ENCODE assay signal across 8 mouse cellular contexts in the genomic region with DNA sequence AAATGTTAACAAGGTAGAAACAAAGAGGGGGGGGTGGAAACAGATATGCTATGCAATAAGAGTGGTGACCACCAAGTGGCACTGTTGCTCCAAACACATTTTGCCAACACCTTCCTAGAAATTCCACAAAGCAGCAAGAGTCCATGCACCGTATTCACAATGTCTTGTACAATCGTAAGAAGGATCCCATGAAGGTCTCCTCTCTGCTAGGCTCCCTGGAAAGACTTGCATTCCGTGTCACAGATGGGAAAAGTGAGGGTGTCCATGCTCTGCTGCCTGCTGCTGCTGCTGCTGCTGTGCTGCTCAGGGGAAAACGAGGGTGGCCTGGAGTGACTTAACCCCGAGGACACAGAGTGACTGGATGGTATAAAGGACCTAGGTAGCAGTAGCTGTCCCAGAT. TPM values are rescaled to one million over a fixed set of nuclear protein-coding genes. Genes with fewer than 3 reads are reported as not detected.
DNase-seq lines count a peak whose midpoint lies in the region; ATAC-seq lines count a peak whose summit lies in the region.
"Had no signal": no experiment of that assay in that cellular context is flagged by ENCODE, and none has a peak within 500 bp of the region (broad histone marks: within the 10 kb centered on the region; RNA-seq: fewer than 3 reads in every experiment).

No protein-coding gene starts in this region.

- H3K9me3 ChIP-seq in hindbrain, embryonic 12.5 days (replicated peaks) = no peaks in the 10 kb centered on the region

- peak; percentile 11 for DNase-seq in urinary bladder, postnatal 25 days (ENCODE audit: low spot score)
- no peak for DNase-seq in urinary bladder, adult 2 months (ENCODE audit: low spot score)
- peak; percentile 63 for DNase-seq in embryo, embryonic 11 days
- DNase-seq in left cerebral cortex, postnatal 4 days = peak; percentile 45
- peak; percentile 51 for DNase-seq in neural tube, embryonic 10.5 days (ENCODE audit: extremely low spot score, low spot score)
- no peak for DNase-seq in spleen, postnatal 4 days (ENCODE audit: low spot score in 2 of 2)

- H3K27ac ChIP-seq in hindbrain, embryonic 12.5 days = no peak overlapping the region

- no peaks in the 10 kb centered on the region for H3K27me3 ChIP-seq in hindbrain, embryonic 12.5 days

- intact Hi-C loops in left cerebral cortex, postnatal 4 days (cut with DNase I) = loop anchor here (5.0 to 10.0 kb wide), 4 partner anchors 65 to 588 kb away; a partner anchor contains a TSS

- H3K9ac ChIP-seq in hindbrain, embryonic 12.5 days = no peak overlapping the region

- ATAC-seq in hindbrain, embryonic 12.5 days (ENCODE audit: low FRiP score) = no peak

- no peaks in the 10 kb centered on the region for H3K36me3 ChIP-seq in hindbrain, embryonic 12.5 days

- no peak overlapping the region for H3K4me3 ChIP-seq in hindbrain, embryonic 12.5 days

- WGBS in hindbrain, embryonic 12.5 days = 21% methylated on average over 5 of the region's 5 CpGs

- peak overlapping the region; percentile 33 for H3K4me2 ChIP-seq in hindbrain, embryonic 12.5 days (replicated peaks)

- H3K4me1 ChIP-seq in hindbrain, embryonic 12.5 days = peaks cover 5% of the 10 kb centered on the region

RNA-seq across cellular contexts. Expression of a gene that starts 21.6 kb away (rescaled TPM):
- 0.94 and 1.2 TPM in 2 replicates for polyA plus RNA-seq in urinary bladder, adult 2 months (2012; rRNA removed)
- polyA plus RNA-seq in hindbrain, embryonic 12.5 days (2016; fragmentation: Nextera tagmentation; extraction: Ambion mirVana) = 0.34 TPM in 1 of 2 replicates, not detected in the other
- total RNA-seq in left cerebral cortex, postnatal 4 days (2021) = under 1 TPM in 1 of 2 experiments, not detected in 1; 0.98 TPM
- polyA plus RNA-seq: spleen, adult 2 months had no signal

RNA-seq across cellular contexts. Expression of a gene that starts 45.2 kb away (rescaled TPM):
- polyA plus RNA-seq in urinary bladder, adult 2 months (2012; rRNA removed) = 0.08 and 0.12 TPM in 2 replicates
- polyA plus RNA-seq in hindbrain, embryonic 12.5 days (2016; fragmentation: Nextera tagmentation; extraction: Ambion mirVana) = not detected in 2 replicates
- total RNA-seq in left cerebral cortex, postnatal 4 days (2021) = not detected
- polyA plus RNA-seq: spleen, adult 2 months had no signal

RNA-seq across cellular contexts. Expression of a gene that starts 48.7 kb away (rescaled TPM):
- 6.7 and 8.0 TPM in 2 replicates for polyA plus RNA-seq in urinary bladder, adult 2 months (2012; rRNA removed)
- 0.04 TPM in 1 of 2 replicates, not detected in the other for polyA plus RNA-seq in hindbrain, embryonic 12.5 days (2016; fragmentation: Nextera tagmentation; extraction: Ambion mirVana)
- total RNA-seq in left cerebral cortex, postnatal 4 days (2021) = under 1 TPM; 0.30 to 0.34 TPM

Comparison
In these comparisons a context has a peak if more than half of its experiments do, and no peak if none do; other contexts are left out.
1. DNase-seq: peak in urinary bladder, postnatal 25 days (single experiment), embryo, embryonic 11 days (single experiment), left cerebral cortex, postnatal 4 days (single experiment) and neural tube, embryonic 10.5 days (single experiment); none in urinary bladder, adult 2 months (single experiment) and spleen, postnatal 4 days (0 of 2).